Mouse (Mus musculus) brown adipose tissue, adult 24 weeks (tissue): Measurements from ENCODE around the gene Corin. TPM values are rescaled to one million over a fixed set of nuclear protein-coding genes. Genes with fewer than 3 reads are reported as not detected.

Source experiments
- H3K27ac ChIP-seq: fragments of 200-500 bp; replicated peaks from 2 replicates; pipeline ENCODE4 v1.5.1; 2012; ENCODE audit warnings: low read depth, mild to moderate bottlenecking, low read length
- H3K4me1 ChIP-seq: fragments of 200-500 bp; 2 replicates; pipeline ENCODE4 v1.6.1; 2012; ENCODE audit warnings: low read length, mixed read lengths; ENCODE audit not compliant: control insufficient read depth, insufficient read depth, insufficient read length
- H3K4me3 ChIP-seq: fragments of 200-500 bp; 2 replicates; pipeline ENCODE4 v1.5.1; 2012; ENCODE audit warnings: low read depth, mild to moderate bottlenecking, low read length, moderate library complexity; ENCODE audit not compliant: insufficient read depth
- polyA plus RNA-seq: library from polyadenylated mRNA; stranded (reverse); fragments of >200 nt; gene quantifications from 2 replicates; pipeline ENCODE4 v1.2.4, GENCODE M21; 2012; ENCODE audit not compliant: missing spikeins, insufficient read depth, insufficient read length

Corin gene
- polyA plus RNA-seq, 1 experiment, result not detected

- no peaks in the 10 kb centered on the region for H3K4me1 ChIP-seq
- no peak overlapping the region for H3K4me3 ChIP-seq
- no peak overlapping the region for H3K27ac ChIP-seq
These were observed 101.4 kb downstream of the Corin start for GRCm38 (mm10) chr5:72402913-72403312.

GRCm38 (mm10) chr5:72401778-72402177 is 102.5 kb downstream of the Corin start:
- no peak overlapping the region for H3K4me3 ChIP-seq
- H3K4me1 ChIP-seq, result no peaks in the 10 kb centered on the region
- no peak overlapping the region for H3K27ac ChIP-seq

GRCm38 (mm10) chr5:72401251-72401650 is 103.0 kb downstream of the Corin start:
- Histone ChIP-seq H3K27ac (no peak overlapping the region), H3K4me3 (no peak overlapping the region), H3K4me1 (no peaks in the 10 kb centered on the region)

- no peak overlapping the region for H3K4me3 ChIP-seq
- H3K27ac ChIP-seq, result no peak overlapping the region
- H3K4me1 ChIP-seq, result no peaks in the 10 kb centered on the region
These were observed 122.1 kb downstream of the Corin start for GRCm38 (mm10) chr5:72382148-72382547.

GRCm38 (mm10) chr5:72380616-72381015 is 123.7 kb downstream of the Corin start:
- no peak overlapping the region for H3K4me3 ChIP-seq
- H3K27ac ChIP-seq, result no peak overlapping the region
- no peaks in the 10 kb centered on the region for H3K4me1 ChIP-seq

GRCm38 (mm10) chr5:72368004-72368403 is 136.3 kb downstream of the Corin start:
- Histone ChIP-seq H3K27ac (no peak overlapping the region), H3K4me3 (no peak overlapping the region), H3K4me1 (no peaks in the 10 kb centered on the region)

- H3K27ac ChIP-seq, result no peak overlapping the region
- no peak overlapping the region for H3K4me3 ChIP-seq
- no peaks in the 10 kb centered on the region for H3K4me1 ChIP-seq
These were observed 138.5 kb downstream of the Corin start for GRCm38 (mm10) chr5:72365801-72366200.

GRCm38 (mm10) chr5:72363838-72364237 is 140.4 kb downstream of the Corin start:
- Histone ChIP-seq H3K4me3 (no peak overlapping the region), H3K4me1 (no peaks in the 10 kb centered on the region), H3K27ac (no peak overlapping the region)

GRCm38 (mm10) chr5:72353746-72354145 is 150.5 kb downstream of the Corin start:
- no peak overlapping the region for H3K4me3 ChIP-seq
- H3K27ac ChIP-seq, result no peak overlapping the region
- H3K4me1 ChIP-seq, result no peaks in the 10 kb centered on the region

- no peak overlapping the region for H3K27ac ChIP-seq
- no peaks in the 10 kb centered on the region for H3K4me1 ChIP-seq
- H3K4me3 ChIP-seq, result no peak overlapping the region
These were observed 154.1 kb downstream of the Corin start for GRCm38 (mm10) chr5:72350081-72350758.

- no peaks in the 10 kb centered on the region for H3K4me1 ChIP-seq
- H3K27ac ChIP-seq, result no peak overlapping the region
- no peak overlapping the region for H3K4me3 ChIP-seq
These were observed 155.7 kb downstream of the Corin start for GRCm38 (mm10) chr5:72348591-72348990.

- no peak overlapping the region for H3K4me3 ChIP-seq
- H3K27ac ChIP-seq, result no peak overlapping the region
- no peaks in the 10 kb centered on the region for H3K4me1 ChIP-seq
These were observed 168.4 kb downstream of the Corin start for GRCm38 (mm10) chr5:72335873-72336272.

- Histone ChIP-seq H3K27ac (no peak overlapping the region), H3K4me3 (no peak overlapping the region), H3K4me1 (no peaks in the 10 kb centered on the region)
These were observed 171.4 kb downstream of the Corin start for GRCm38 (mm10) chr5:72332901-72333300.

GRCm38 (mm10) chr5:72331217-72331616 is 173.1 kb downstream of the Corin start:
- H3K4me1 ChIP-seq, result no peaks in the 10 kb centered on the region
- no peak overlapping the region for H3K27ac ChIP-seq
- no peak overlapping the region for H3K4me3 ChIP-seq

GRCm38 (mm10) chr5:72330648-72331047 is 173.6 kb downstream of the Corin start:
- no peak overlapping the region for H3K27ac ChIP-seq
- no peak overlapping the region for H3K4me3 ChIP-seq
- H3K4me1 ChIP-seq, result no peaks in the 10 kb centered on the region

GRCm38 (mm10) chr5:72329453-72329852 is 174.8 kb downstream of the Corin start:
- Histone ChIP-seq H3K4me3 (no peak overlapping the region), H3K4me1 (no peaks in the 10 kb centered on the region), H3K27ac (no peak overlapping the region)
